Comparison of ENCODE assay signal across 20 mouse cellular contexts in the genomic region with DNA sequence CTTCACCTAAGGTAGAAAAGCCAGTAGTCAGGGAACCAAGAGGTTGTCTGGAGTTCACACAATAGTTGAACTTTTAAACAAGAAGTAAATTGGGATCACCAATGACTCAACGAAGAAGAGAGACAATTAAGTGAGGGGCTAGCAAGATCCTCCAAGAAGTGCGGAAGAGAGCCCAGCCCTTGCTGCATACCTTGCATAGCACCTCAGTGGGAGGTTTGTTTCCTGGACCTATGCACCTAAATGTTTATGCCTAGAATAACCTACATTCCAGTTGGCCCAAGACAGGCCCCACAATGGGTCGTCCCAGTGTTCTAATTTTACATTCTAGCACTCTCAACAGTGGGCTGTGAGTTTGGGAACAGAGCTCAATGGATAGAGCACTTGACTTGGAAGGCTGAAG. TPM values are rescaled to one million over a fixed set of nuclear protein-coding genes. Genes with fewer than 3 reads are reported as not detected.
"Had no signal": no experiment of that assay in that cellular context is flagged by ENCODE, and none has a peak within 500 bp of the region (broad histone marks: within the 10 kb centered on the region; RNA-seq: fewer than 3 reads in every experiment).

No protein-coding gene starts in this region.

- ATAC-seq: liver, postnatal 0 days; lung, postnatal 0 days; midbrain, embryonic 13.5 days; midbrain, embryonic 15.5 days had no signal

- H3K4me2 ChIP-seq: lung, embryonic 15.5 days; midbrain, embryonic 11.5 days; midbrain, embryonic 13.5 days; midbrain, embryonic 15.5 days; neural tube, embryonic 12.5 days; stomach, embryonic 15.5 days had no signal

- H3K9me3 ChIP-seq: lung, embryonic 15.5 days; megakaryocyte, embryonic 14.5 days; midbrain, embryonic 13.5 days; midbrain, embryonic 15.5 days; neural tube, embryonic 12.5 days; stomach, embryonic 15.5 days had no signal

- H3K4me3 ChIP-seq: lung, embryonic 15.5 days; megakaryocyte, embryonic 14.5 days; midbrain, embryonic 13.5 days; midbrain, embryonic 15.5 days; neural tube, embryonic 12.5 days; stomach, embryonic 15.5 days had no signal

- H3K27me3 ChIP-seq: lung, embryonic 15.5 days; megakaryocyte, embryonic 14.5 days; midbrain, embryonic 13.5 days; midbrain, embryonic 15.5 days; neural tube, embryonic 12.5 days; stomach, embryonic 15.5 days had no signal

- H3K36me3 ChIP-seq: lung, embryonic 15.5 days; midbrain, embryonic 13.5 days; midbrain, embryonic 15.5 days; neural tube, embryonic 12.5 days; stomach, embryonic 15.5 days had no signal

- H3K27ac ChIP-seq: lung, embryonic 15.5 days; macrophage; midbrain, embryonic 13.5 days; midbrain, embryonic 15.5 days; neural tube, embryonic 12.5 days; stomach, embryonic 15.5 days; stomach, postnatal 0 days had no signal

- DNase-seq: liver, postnatal 0 days; lung, adult 2 months; lung, postnatal 14 days; lung, postnatal 36 days; right cerebral cortex, postnatal 14 days; thymus, adult 2 months; thymus, postnatal 14 days; thymus, postnatal 36 days had no signal

- H3K9ac ChIP-seq: liver, postnatal 0 days; lung, embryonic 15.5 days; midbrain, embryonic 13.5 days; midbrain, embryonic 15.5 days; neural tube, embryonic 12.5 days; stomach, embryonic 15.5 days had no signal

- H3K4me1 ChIP-seq: lung, embryonic 15.5 days; midbrain, embryonic 13.5 days; midbrain, embryonic 15.5 days; neural tube, embryonic 12.5 days; stomach, embryonic 15.5 days had no signal

RNA-seq across cellular contexts. Expression of a gene that starts 43.7 kb away (rescaled TPM):
- total RNA-seq: midbrain, postnatal 0 days had no signal
- polyA plus RNA-seq: lung, postnatal 0 days; macrophage; midbrain, embryonic 11.5 days; midbrain, embryonic 13.5 days; midbrain, embryonic 15.5 days; midbrain, postnatal 0 days; neural tube, embryonic 12.5 days; neural tube, embryonic 14.5 days; stomach, embryonic 15.5 days had no signal

RNA-seq across cellular contexts. Expression of a gene that starts 57.5 kb away (rescaled TPM):
- total RNA-seq: midbrain, postnatal 0 days had no signal
- polyA plus RNA-seq: midbrain, embryonic 11.5 days; midbrain, embryonic 13.5 days; midbrain, postnatal 0 days had no signal
